ENCODE assay signal across 9 mouse cellular contexts in genomic region chr12:80574825-80575371, GRCm38 (mm10). TPM values are rescaled to one million over a fixed set of nuclear protein-coding genes. Genes with fewer than 3 reads are reported as not detected.
DNase-seq lines count a peak whose midpoint lies in the region; ATAC-seq lines count a peak whose summit lies in the region.
"Had no signal": no experiment of that assay in that cellular context is flagged by ENCODE, and none has a peak within 500 bp of the region (broad histone marks: within the 10 kb centered on the region; RNA-seq: fewer than 3 reads in every experiment).

No protein-coding gene starts in this region.

- ATAC-seq in forebrain, embryonic 16.5 days: peak; percentile 23; the same call in 1 of the 2 replicates
- ATAC-seq in intestine, embryonic 16.5 days: peak; percentile 40; the same call in 1 of the 2 replicates
- ATAC-seq in neural tube, embryonic 15.5 days (ENCODE audit: low FRiP score): 0 out of 2 replicates have a peak, but pooled peaks have one; percentile 51
- ATAC-seq in CD4-positive, CD25-positive, alpha-beta regulatory T cell, adult 4 months: no peak

- no peaks in the 10 kb centered on the region for H3K27me3 ChIP-seq in forebrain, embryonic 16.5 days (replicated peaks; ENCODE audit: control insufficient read depth, insufficient read depth, low read length)
- H3K27me3 ChIP-seq in intestine, embryonic 16.5 days (replicated peaks; ENCODE audit: control insufficient read depth, insufficient read depth, low read length): no peaks in the 10 kb centered on the region
- H3K27me3 ChIP-seq in neural tube, embryonic 15.5 days (replicated peaks): no peaks in the 10 kb centered on the region

- no peaks in the 10 kb centered on the region for H3K9me3 ChIP-seq in forebrain, embryonic 16.5 days (ENCODE audit: control insufficient read depth, low read length)
- H3K9me3 ChIP-seq in intestine, embryonic 16.5 days (ENCODE audit: control insufficient read depth, low read length): no peaks in the 10 kb centered on the region
- H3K9me3 ChIP-seq in neural tube, embryonic 15.5 days (replicated peaks): no peaks in the 10 kb centered on the region

- H3K27ac ChIP-seq in forebrain, embryonic 16.5 days (ENCODE audit: low read length): no peak overlapping the region
- no peak overlapping the region for H3K27ac ChIP-seq in intestine, embryonic 16.5 days (ENCODE audit: low read length)
- H3K27ac ChIP-seq in neural tube, embryonic 15.5 days (replicated peaks): peak overlapping the region; percentile 60

- intact Hi-C loops in left cerebral cortex, postnatal 4 days (cut with DNase I): no loop called here

- no peak overlapping the region for H3K4me3 ChIP-seq in forebrain, embryonic 16.5 days (replicated peaks; ENCODE audit: low read length)
- H3K4me3 ChIP-seq in intestine, embryonic 16.5 days (ENCODE audit: low read length): no peak overlapping the region
- H3K4me3 ChIP-seq in neural tube, embryonic 15.5 days (replicated peaks): no peak overlapping the region

- no peaks in the 10 kb centered on the region for H3K36me3 ChIP-seq in forebrain, embryonic 16.5 days (ENCODE audit: control insufficient read depth, insufficient read depth)
- H3K36me3 ChIP-seq in intestine, embryonic 16.5 days (ENCODE audit: control insufficient read depth, insufficient read depth, low read length): no peaks in the 10 kb centered on the region
- H3K36me3 ChIP-seq in neural tube, embryonic 15.5 days: 0 out of 2 replicates have a peak, but pooled peaks cover 9% of the 10 kb centered on the region

- H3K4me2 ChIP-seq in forebrain, embryonic 16.5 days (ENCODE audit: low read length): 0 out of 2 replicates have a peak overlapping the region, but pooled peaks have one; percentile 1
- H3K4me2 ChIP-seq in intestine, embryonic 16.5 days (ENCODE audit: low read depth, low read length): no peak overlapping the region
- peak overlapping the region; percentile 33 for H3K4me2 ChIP-seq in neural tube, embryonic 15.5 days

- no peaks in the 10 kb centered on the region for H3K4me1 ChIP-seq in forebrain, embryonic 16.5 days (replicated peaks; ENCODE audit: control insufficient read depth, insufficient read depth, low read length)
- H3K4me1 ChIP-seq in intestine, embryonic 16.5 days (ENCODE audit: control insufficient read depth, insufficient read depth, low read length): 0 out of 2 replicates have a peak, but pooled peaks cover 2% of the 10 kb centered on the region
- H3K4me1 ChIP-seq in neural tube, embryonic 15.5 days: peaks cover 29% of the 10 kb centered on the region

- peak; percentile 53 for DNase-seq in left cerebral cortex, adult 11 months (ENCODE audit: low spot score)
- no peak for DNase-seq in left cerebral cortex, postnatal 4 days
- DNase-seq in urinary bladder, adult 18-20 months (ENCODE audit: low spot score in 2 of 2): no peak
- no peak for DNase-seq in cerebellum, postnatal 36 days

- WGBS in forebrain, embryonic 16.5 days: 34% methylated on average over 15 of the region's 15 CpGs
- 32% methylated on average over 15 of the region's 15 CpGs for WGBS in intestine, embryonic 16.5 days
- 17% methylated on average over 15 of the region's 15 CpGs for whole genome bisulfite sequencing in neural tube, embryonic 15.5 days

- no peak overlapping the region for H3K9ac ChIP-seq in forebrain, embryonic 16.5 days (replicated peaks; ENCODE audit: low read depth, low read length)
- H3K9ac ChIP-seq in intestine, embryonic 16.5 days (ENCODE audit: low read depth, low read length): peak overlapping the region; percentile 22; the same call in 1 of the 2 replicates
- no peak overlapping the region for H3K9ac ChIP-seq in neural tube, embryonic 15.5 days (replicated peaks)

RNA-seq across cellular contexts. Expression of gene Galnt16, which starts 56.8 kb away (rescaled TPM):
- 10 to 100 TPM; 32.8 to 40.6 TPM for total RNA-seq in left cerebral cortex, postnatal 4 days (2021)
- 22.4 and 28.5 TPM in 2 replicates for polyA plus RNA-seq in forebrain, embryonic 16.5 days (2015; fragmentation: Nextera tagmentation; extraction: Ambion mirVana)
- 8.1 and 8.4 TPM in 2 replicates for polyA plus RNA-seq in intestine, embryonic 16.5 days (2015; fragmentation: Nextera tagmentation; extraction: Ambion mirVana)
- 32.9 and 35.0 TPM in 2 replicates for polyA plus RNA-seq in neural tube, embryonic 15.5 days (2015; fragmentation: Nextera tagmentation; extraction: Ambion mirVana)
- polyA plus RNA-seq in CD4-positive, CD25-positive, alpha-beta regulatory T cell, adult 4 months (2017; shearing (Covaris generic)): 1 to 10 TPM in 1 of 2 experiments, not detected in 1; 1.2 TPM
- total RNA-seq: MEL had no signal
